Mouse (Mus musculus) brain, adult 10 weeks (tissue): ENCODE data around the gene Slc6a9. TPM values are rescaled to one million over a fixed set of nuclear protein-coding genes. Genes with fewer than 3 reads are reported as not detected.

Experiments
- polyA plus RNA-seq: library from polyadenylated mRNA; stranded (reverse); fragments of 350-450 nt; fragmentation: Illumina TruSeq; extraction: RNeasy Lipid Tissue Mini Kit (QIAGEN cat#74804); gene quantifications from one replicate; pipeline ENCODE4 v1.2.3, GENCODE M21; 2015; ENCODE audit warnings: low read depth, low replicate concordance

Gene Slc6a9
- 49.6 TPM for polyA plus RNA-seq

GRCm38 (mm10) chr4:117834457-117834844 is at the start of gene Slc6a9:
TSS of gene Slc6a9 (plus strand) at chr4:117834506.

GRCm38 (mm10) chr4:117872471-117872886 is 38.2 kb downstream of the Slc6a9 start, which contains the start of gene Ccdc24:
TSS of gene Ccdc24 (minus strand) at chr4:117872557.

GRCm38 (mm10) chr4:117882701-117883691 is 48.7 kb downstream of the Slc6a9 start, which contains the start of gene B4galt2:
TSS of gene B4galt2 (minus strand) at chr4:117883487.

GRCm38 (mm10) chr4:117887133-117887532 is 52.8 kb downstream of the Slc6a9 start, which contains the start of gene Atp6v0b:
TSS of gene Atp6v0b (minus strand) at chr4:117887333.

GRCm38 (mm10) chr4:117891738-117892161 is 57.4 kb downstream of the Slc6a9 start, which contains the start of gene Dph2:
TSS of gene Dph2 (minus strand) at chr4:117892032.

GRCm38 (mm10) chr4:117914591-117915442 is 80.5 kb downstream of the Slc6a9 start, which contains the start of gene Ipo13:
TSS of gene Ipo13 (minus strand) at chr4:117914999.

Other genes starting within 250 kb of the Slc6a9 start
- gene Dmap1, start 152.2 kb upstream of the Slc6a9 start, polyA plus RNA-seq, result 37.4 TPM
- not detected for gene Gm12845, start 110.1 kb upstream of the Slc6a9 start, polyA plus RNA-seq
- not detected for gene Klf17, start 68.9 kb upstream of the Slc6a9 start, polyA plus RNA-seq
- gene Ccdc24, start 38.1 kb downstream of the Slc6a9 start, polyA plus RNA-seq, result 0.62 TPM
- 73.1 TPM for gene B4galt2, start 49.0 kb downstream of the Slc6a9 start, polyA plus RNA-seq
- 631 TPM for gene Atp6v0b, start 52.8 kb downstream of the Slc6a9 start, polyA plus RNA-seq
- 10.2 TPM for gene Dph2, start 57.5 kb downstream of the Slc6a9 start, polyA plus RNA-seq
- 68.0 TPM for gene Ipo13, start 80.5 kb downstream of the Slc6a9 start, polyA plus RNA-seq
- gene Artn, start 95.3 kb downstream of the Slc6a9 start, polyA plus RNA-seq, result 0.58 TPM